Mouse (Mus musculus) retina, postnatal 1 day (tissue): Measurements from ENCODE around the gene Slc1a6.
A peak's percentile ranks its signal among the peaks of the same experiment; 100 is the strongest.
"Not testable (repeated sequence)": the region's sequence is repeated elsewhere in the genome, so short reads cannot be mapped to it uniquely, and the experiment has no call there.

Experiments
- DNase-seq: peaks from one replicate; pipeline ENCODE4 v3.0.0-alpha.2; 2012

Slc1a6 gene

GRCm38 (mm10) chr10:78779981-78780651 lies at the start of gene Slc1a6:
Gene Slc1a6, plus strand, starts transcription at chr10:78780496.
- DNase-seq: peak; percentile 72

GRCm38 (mm10) chr10:78739821-78740220 lies 40.5 kb upstream of the Slc1a6 start:
- no peak for DNase-seq

- no peak for DNase-seq
Measured at GRCm38 (mm10) chr10:78743721-78744120, 36.6 kb upstream of the Slc1a6 start.

- DNase-seq: peak; percentile 53
Measured at GRCm38 (mm10) chr10:78745453-78746232, 34.7 kb upstream of the Slc1a6 start.

- peak; percentile 59 for DNase-seq
Measured at GRCm38 (mm10) chr10:78747035-78747721, 33.1 kb upstream of the Slc1a6 start.

GRCm38 (mm10) chr10:78748161-78748560 lies 32.1 kb upstream of the Slc1a6 start:
- no peak for DNase-seq

GRCm38 (mm10) chr10:78748946-78749345 lies 31.4 kb upstream of the Slc1a6 start:
- DNase-seq: no peak

- DNase-seq: peak; percentile 92
Measured at GRCm38 (mm10) chr10:78752452-78753191, 27.7 kb upstream of the Slc1a6 start, which contains the start of gene Ccdc105. Gene Ccdc105, minus strand, starts transcription at chr10:78753065.

- DNase-seq: peak; percentile 77
Measured at GRCm38 (mm10) chr10:78756021-78756420, 24.3 kb upstream of the Slc1a6 start.

GRCm38 (mm10) chr10:78765570-78765969 lies 14.7 kb upstream of the Slc1a6 start:
- no peak for DNase-seq

GRCm38 (mm10) chr10:78775830-78776229 lies 4.5 kb upstream of the Slc1a6 start:
- peak; percentile 87 for DNase-seq

GRCm38 (mm10) chr10:78779527-78779926 lies 769 bp upstream of the Slc1a6 start:
- DNase-seq: no peak

- DNase-seq: peak; percentile 91
Measured at GRCm38 (mm10) chr10:78787566-78788087, 7.3 kb downstream of the Slc1a6 start.

- no peak for DNase-seq
Measured at GRCm38 (mm10) chr10:78790561-78790960, 10.3 kb downstream of the Slc1a6 start.

- no peak for DNase-seq
Measured at GRCm38 (mm10) chr10:78801449-78801848, 21.2 kb downstream of the Slc1a6 start.

- peak; percentile 75 for DNase-seq
Measured at GRCm38 (mm10) chr10:78812358-78813060, 32.2 kb downstream of the Slc1a6 start.

GRCm38 (mm10) chr10:78840456-78840855 lies 60.2 kb downstream of the Slc1a6 start:
- not testable (repeated sequence) for DNase-seq

- DNase-seq: no peak
Measured at GRCm38 (mm10) chr10:78852066-78852465, 71.8 kb downstream of the Slc1a6 start, which contains the start of gene Olfr1356. Gene Olfr1356, minus strand, starts transcription at chr10:78852166.
